Mouse (Mus musculus) CH12.LX (cell line): Measurements from ENCODE around the gene Ikzf4. TPM values are rescaled to one million over a fixed set of nuclear protein-coding genes. Genes with fewer than 3 reads are reported as not detected.

Source experiments
- DNase-seq: peaks from one replicate; pipeline ENCODE4 v3.0.0-alpha.2; 2013; ENCODE audit errors: extremely low read depth
- H3K27ac ChIP-seq: 2 replicates; pipeline ENCODE4 v1.5.1; 2012; ENCODE audit warnings: low read depth, mild to moderate bottlenecking, control low read depth, moderate library complexity; ENCODE audit not compliant: insufficient read depth
- H3K27me3 ChIP-seq: replicated peaks from 2 replicates; pipeline ENCODE3; 2012; ENCODE audit warnings: inconsistent platforms
- H3K36me3 ChIP-seq, 2 experiments: replicated peaks in 1 of 2; 2 replicates each; pipeline versions ENCODE3 to v1.6.1; 2012; ENCODE audit warnings: inconsistent platforms in 1 of 2, low read length in 1 of 2, mild to moderate bottlenecking in 1 of 2, mixed read lengths in 1 of 2, moderate library complexity in 1 of 2; ENCODE audit not compliant: control insufficient read depth in 1 of 2, insufficient read depth in 1 of 2
- H3K4me1 ChIP-seq, 2 experiments: 2 replicates each; pipeline ENCODE4 v1.6.1; 2012; ENCODE audit warnings: inconsistent platforms in 1 of 2, moderate library complexity in 1 of 2; ENCODE audit not compliant: insufficient read depth in 2 of 2, control insufficient read depth in 1 of 2
- H3K4me2 ChIP-seq: 2 replicates; pipeline ENCODE4 v1.6.1; 2012; ENCODE audit warnings: low read depth, mild to moderate bottlenecking, control low read depth; ENCODE audit not compliant: poor library complexity, insufficient read depth, severe bottlenecking
- H3K4me3 ChIP-seq, 3 experiments: fragments of 150-350 bp in 1 of 3; sonication (generic) in 1 of 3; replicated peaks in 1 of 3; 2 replicates each; pipeline versions ENCODE3 to v1.5.1; 2011 to 2012; ENCODE audit warnings: low read depth in 2 of 3, low read length in 2 of 3, mild to moderate bottlenecking in 2 of 3, moderate library complexity in 2 of 3, control low read depth in 1 of 3, improper control_type of control experiment in 1 of 3, inconsistent platforms in 1 of 3, mixed read lengths in 1 of 3; ENCODE audit not compliant: poor library complexity in 1 of 3
- H3K79me2 ChIP-seq: replicated peaks from 2 replicates; pipeline ENCODE4 v1.6.1; 2012; ENCODE audit warnings: mild to moderate bottlenecking, moderate library complexity; ENCODE audit not compliant: control insufficient read depth, poor library complexity, insufficient read depth, severe bottlenecking; ENCODE audit errors: extremely low read depth
- H3K9ac ChIP-seq: 2 replicates; pipeline ENCODE4 v1.6.1; 2012; ENCODE audit warnings: low read depth, mild to moderate bottlenecking, control low read depth, moderate library complexity; ENCODE audit not compliant: insufficient read depth
- H3K9me3 ChIP-seq: replicated peaks from 2 replicates; pipeline ENCODE3; 2012; ENCODE audit warnings: low read length, inconsistent platforms, mixed read lengths
- BHLHE40 ChIP-seq: IDR thresholded peaks from 2 replicates; pipeline ENCODE4 v1.6.1; 2011; ENCODE audit warnings: mild to moderate bottlenecking, low read depth, low read length, improper control_type of control experiment
- CHD1 ChIP-seq: IDR thresholded peaks from 2 replicates; pipeline ENCODE4 v1.6.1; 2012; ENCODE audit warnings: low read depth, low read length, improper control_type of control experiment, inconsistent platforms
- CHD2 ChIP-seq: IDR thresholded peaks from 2 replicates; pipeline ENCODE4 v1.6.1; 2011; ENCODE audit warnings: low read length, improper control_type of control experiment
- CTCF ChIP-seq, 2 experiments: IDR thresholded peaks in 1 of 2; conservative IDR thresholded peaks in 1 of 2; 2 replicates each; pipeline ENCODE4 v1.5.1; 2011 to 2012; ENCODE audit warnings: low read depth in 2 of 2, low read length in 2 of 2, improper control_type of control experiment in 1 of 2, inconsistent platforms in 1 of 2, mild to moderate bottlenecking in 1 of 2, moderate library complexity in 1 of 2
- E2F4 ChIP-seq: IDR thresholded peaks from 2 replicates; pipeline ENCODE4 v1.6.1; 2011; ENCODE audit warnings: low read depth, low read length, improper control_type of control experiment; ENCODE audit not compliant: insufficient replicate concordance
- ELF1 ChIP-seq: IDR thresholded peaks from 2 replicates; pipeline ENCODE4 v1.6.1; 2014; ENCODE audit warnings: low read depth, mild to moderate bottlenecking, inconsistent platforms, low read length, improper control_type of control experiment
- EP300 ChIP-seq: IDR thresholded peaks from 2 replicates; pipeline ENCODE4 v1.6.1; 2011; ENCODE audit warnings: low read length, improper control_type of control experiment
- ETS1 ChIP-seq: conservative IDR thresholded peaks from 2 replicates; pipeline ENCODE4 v1.6.1; 2012; ENCODE audit warnings: low read depth, mild to moderate bottlenecking, inconsistent platforms, low read length, improper control_type of control experiment, moderate library complexity
- GABPA ChIP-seq: IDR thresholded peaks from 2 replicates; pipeline ENCODE4 v1.6.1; 2012; ENCODE audit warnings: low read depth, low read length, improper control_type of control experiment, inconsistent platforms; ENCODE audit not compliant: insufficient replicate concordance
- HCFC1 ChIP-seq: IDR thresholded peaks from 2 replicates; pipeline ENCODE4 v1.6.1; 2012; ENCODE audit warnings: low read depth, mild to moderate bottlenecking, inconsistent platforms, low read length, improper control_type of control experiment
- IRF4 ChIP-seq: IDR thresholded peaks from 2 replicates; pipeline ENCODE4 v1.6.1; 2014; ENCODE audit warnings: low read depth, mild to moderate bottlenecking, inconsistent platforms, low read length, improper control_type of control experiment
- JUN ChIP-seq: IDR thresholded peaks from 2 replicates; pipeline ENCODE4 v1.6.1; 2011; ENCODE audit warnings: low read depth, mild to moderate bottlenecking, low read length, improper control_type of control experiment, moderate library complexity; ENCODE audit not compliant: insufficient read depth
- JUND ChIP-seq: conservative IDR thresholded peaks from 2 replicates; pipeline ENCODE4 v1.6.1; 2011; ENCODE audit warnings: low read depth, low read length, improper control_type of control experiment
- KAT2A ChIP-seq: IDR thresholded peaks from 2 replicates; pipeline ENCODE4 v1.6.1; 2012; ENCODE audit warnings: low read length, improper control_type of control experiment, inconsistent platforms; ENCODE audit not compliant: insufficient replicate concordance
- MAFK ChIP-seq: IDR thresholded peaks from 2 replicates; pipeline ENCODE4 v1.6.1; 2011; ENCODE audit warnings: low read length, improper control_type of control experiment; ENCODE audit not compliant: insufficient replicate concordance
- MAX ChIP-seq: IDR thresholded peaks from 2 replicates; pipeline ENCODE4 v1.6.1; 2011; ENCODE audit warnings: low read length, improper control_type of control experiment
- MAZ ChIP-seq: IDR thresholded peaks from 2 replicates; pipeline ENCODE4 v1.6.1; 2012; ENCODE audit warnings: low read depth, mild to moderate bottlenecking, inconsistent platforms, low read length, improper control_type of control experiment, moderate library complexity
- MEF2A ChIP-seq: IDR thresholded peaks from 2 replicates; pipeline ENCODE4 v1.6.1; 2014; ENCODE audit warnings: low read depth, mild to moderate bottlenecking, inconsistent platforms, low read length, improper control_type of control experiment, borderline replicate concordance
- MXI1 ChIP-seq: IDR thresholded peaks from 2 replicates; pipeline ENCODE4 v1.6.1; 2011; ENCODE audit warnings: mild to moderate bottlenecking, low read depth, low read length, improper control_type of control experiment
- MYC ChIP-seq: IDR thresholded peaks from 2 replicates; pipeline ENCODE4 v1.6.1; 2011; ENCODE audit warnings: low read depth, mild to moderate bottlenecking, improper control_type of control experiment, low read length
- NELFE ChIP-seq: IDR thresholded peaks from 2 replicates; pipeline ENCODE4 v1.6.1; 2011; ENCODE audit warnings: low read depth, low read length, improper control_type of control experiment
- NRF1 ChIP-seq: IDR thresholded peaks from 2 replicates; pipeline ENCODE4 v1.6.1; 2014; ENCODE audit warnings: low read depth, mild to moderate bottlenecking, inconsistent platforms, low read length, improper control_type of control experiment, moderate library complexity
- PAX5 ChIP-seq: IDR thresholded peaks from 2 replicates; pipeline ENCODE4 v1.6.1; 2012; ENCODE audit warnings: low read length, inconsistent platforms, mixed read lengths
- POLR2A ChIP-seq: IDR thresholded peaks from 2 replicates; pipeline ENCODE4 v1.6.1; 2011; ENCODE audit warnings: low read depth, mild to moderate bottlenecking, improper control_type of control experiment, low read length
- POLR2AphosphoS2 ChIP-seq: IDR thresholded peaks from 2 replicates; pipeline ENCODE4 v1.6.1; 2011; ENCODE audit warnings: low read depth, low read length, improper control_type of control experiment
- RAD21 ChIP-seq: IDR thresholded peaks from 2 replicates; pipeline ENCODE4 v1.6.1; 2011; ENCODE audit warnings: low read depth, mild to moderate bottlenecking, low read length, improper control_type of control experiment, moderate library complexity
- RCOR1 ChIP-seq: conservative IDR thresholded peaks from 2 replicates; pipeline ENCODE4 v1.6.1; 2012; ENCODE audit warnings: low read depth, mild to moderate bottlenecking, inconsistent platforms, low read length, improper control_type of control experiment
- SIN3A ChIP-seq: IDR thresholded peaks from 2 replicates; pipeline ENCODE4 v1.6.1; 2012; ENCODE audit warnings: low read length, improper control_type of control experiment, inconsistent platforms
- SMC3 ChIP-seq: IDR thresholded peaks from 2 replicates; pipeline ENCODE4 v1.6.1; 2011; ENCODE audit warnings: low read depth, low read length, improper control_type of control experiment
- TBP ChIP-seq: conservative IDR thresholded peaks from 2 replicates; pipeline ENCODE4 v1.6.1; 2011; ENCODE audit warnings: low read depth, low read length, improper control_type of control experiment
- TCF12 ChIP-seq: IDR thresholded peaks from 2 replicates; pipeline ENCODE4 v1.6.1; 2014; ENCODE audit warnings: low read depth, mild to moderate bottlenecking, inconsistent platforms, low read length, improper control_type of control experiment
- UBTF ChIP-seq: IDR thresholded peaks from 2 replicates; pipeline ENCODE4 v1.6.1; 2012; ENCODE audit warnings: low read depth, mild to moderate bottlenecking, inconsistent platforms, low read length, improper control_type of control experiment, moderate library complexity
- USF1 ChIP-seq: IDR thresholded peaks from 2 replicates; pipeline ENCODE4 v1.6.1; 2014; ENCODE audit warnings: low read depth, mild to moderate bottlenecking, inconsistent platforms, low read length, improper control_type of control experiment
- USF2 ChIP-seq: conservative IDR thresholded peaks from 2 replicates; pipeline ENCODE4 v1.6.1; 2011; ENCODE audit warnings: low read depth, low read length, improper control_type of control experiment
- ZC3H11A ChIP-seq: IDR thresholded peaks from 2 replicates; pipeline ENCODE4 v1.6.1; 2012; ENCODE audit warnings: low read depth, mild to moderate bottlenecking, inconsistent platforms, low read length, improper control_type of control experiment
- ZKSCAN1 ChIP-seq: IDR thresholded peaks from 2 replicates; pipeline ENCODE4 v1.6.1; 2012; ENCODE audit warnings: low read depth, inconsistent platforms, low read length, improper control_type of control experiment, borderline replicate concordance
- ZMIZ1 ChIP-seq: IDR thresholded peaks from 2 replicates; pipeline ENCODE4 v1.6.1; 2012; ENCODE audit warnings: low read depth, mild to moderate bottlenecking, inconsistent platforms, low read length, improper control_type of control experiment
- ZNF384 ChIP-seq: IDR thresholded peaks from 2 replicates; pipeline ENCODE4 v1.6.1; 2012; ENCODE audit warnings: low read depth, low read length, improper control_type of control experiment, inconsistent platforms
- dilution Hi-C: fragments of 300-500 bp; cut with MboI; formaldehyde crosslinking; loops from 2 replicates; pipeline ENCODE4 v1.14.3; 2020; ENCODE audit warnings: low sequenced_read_pairs; ENCODE audit not compliant: extremely low pct_unique_long_range_greater_than_20kb, extremely low pct_ligation_motif_present
- in situ Hi-C: fragments of 300-500 bp; cut with MboI; formaldehyde crosslinking; loops from 3 replicates; pipeline ENCODE4 v1.14.3; 2019; ENCODE audit warnings: low sequenced_read_pairs, low pct_ligation_motif_present, low pct_unique_long_range_greater_than_20kb, mixed read lengths
- polyA plus RNA-seq: library from polyadenylated mRNA; unstranded; fragments of >175 nt; gene quantifications from 2 replicates; pipeline ENCODE4 v1.2.1, GENCODE M21; 2012; ENCODE audit warnings: low read depth; ENCODE audit not compliant: insufficient read length
- total RNA-seq, 2 experiments: library from RNA; depleted of rRNA; stranded (reverse); fragments of 300-350 nt in 1 of 2; fragments of >200 nt in 1 of 2; gene quantifications; 2 replicates each; pipeline ENCODE4 v1.2.3; 2012 to 2014

Gene Ikzf4
- total and polyA plus RNA-seq, 3 experiments: 0.08 to 1.5 (median 0.09) TPM

DNA sequence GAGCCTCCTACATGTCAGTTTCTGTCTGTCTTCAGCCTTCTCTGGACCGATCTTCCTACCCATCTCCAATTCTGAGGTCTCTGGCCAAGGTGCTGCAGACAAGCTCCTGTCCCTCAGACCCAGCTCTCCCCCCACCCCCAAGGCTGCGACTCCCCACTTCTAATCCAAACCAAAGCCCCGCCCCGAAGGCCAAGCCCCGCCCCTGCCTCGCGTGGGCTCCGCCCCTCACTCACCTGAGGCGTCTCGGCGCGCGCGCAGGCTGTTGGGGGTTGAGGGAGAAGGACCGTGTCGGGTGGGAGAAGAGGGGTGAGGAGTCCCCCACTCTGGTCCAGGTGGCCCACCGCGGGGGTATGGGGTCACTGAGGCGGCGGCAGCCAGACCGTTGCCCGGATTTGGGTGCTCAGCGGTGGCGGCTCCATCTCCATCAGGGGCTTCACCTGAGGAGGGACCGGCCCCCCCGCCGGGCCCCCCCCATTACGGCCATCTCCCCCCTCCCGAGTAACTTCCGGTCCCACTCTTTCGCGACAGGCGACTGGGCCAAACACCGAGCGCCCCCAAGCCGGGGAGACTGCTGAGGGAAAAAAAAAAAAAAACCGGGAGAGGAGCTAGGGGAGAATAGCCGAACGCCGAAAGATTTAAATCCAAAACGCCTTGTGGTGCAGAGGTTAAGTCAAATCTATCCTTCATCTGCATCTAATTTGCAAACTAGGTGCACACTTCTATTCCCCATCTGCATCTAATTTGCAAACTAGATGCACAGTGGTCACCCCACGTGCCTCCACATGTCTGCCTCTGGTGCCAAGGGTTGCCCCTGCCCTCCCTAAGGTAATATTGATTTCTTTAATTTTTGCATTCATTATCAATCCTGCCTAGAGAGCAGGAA lies 23.2 kb upstream of the Ikzf4 start:
- peaks cover 4% of the 10 kb centered on the region for H3K27me3 ChIP-seq
- no peaks in the 10 kb centered on the region for H3K9me3 ChIP-seq
- H3K4me3 ChIP-seq: peak overlapping the region; percentile 51 to 84 (median 63)
- peak overlapping the region; percentile 75 for H3K9ac ChIP-seq
- peak overlapping the region; percentile 68; the same call in 1 of the 2 replicates for H3K27ac ChIP-seq
- H3K36me3 ChIP-seq: peaks cover 0 to 15% of the 10 kb centered on the region in 2 experiments
- no peaks in the 10 kb centered on the region for H3K79me2 ChIP-seq
- H3K4me1 ChIP-seq: peaks cover 17 to 46% of the 10 kb centered on the region in 2 experiments
- dilution Hi-C loops: no loop called here
- H3K4me2 ChIP-seq: peak overlapping the region; percentile 60
- DNase-seq: peak; percentile 87
- TF ChIP-seq MAFK (peak; percentile 25; the same call in 1 of the 2 replicates), ZMIZ1 (no peak), EP300 (peak; percentile 73), ELF1 (peak; percentile 46; the same call in 1 of the 2 replicates), USF1 (peak; percentile 47), PAX5 (no peak), POLR2A (no peak), TBP (0 out of 2 replicates have a peak, but pooled peaks have one; percentile 45), E2F4 (no peak), POLR2AphosphoS2 (no peak), MXI1 (peak; percentile 60; the same call in 1 of the 2 replicates), KAT2A (no peak), ZKSCAN1 (no peak), ZNF384 (peak; percentile 99), NRF1 (peak; percentile 69), MAZ (peak; percentile 79), IRF4 (peak; percentile 79; the same call in 1 of the 2 replicates), CTCF (conservative IDR thresholded peaks at IDR 0.05 in 1 of 2, IDR thresholded peaks at IDR 0.05 in 1 of 2; ENCODE audit: low read depth in 2 of 2, low read length in 2 of 2) (no peak), SIN3A (peak; percentile 64), NELFE (no peak), TCF12 (peak; percentile 50; the same call in 1 of the 2 replicates), JUND (peak; percentile 67; the same call in 1 of the 2 replicates), GABPA (no peak), RAD21 (no peak), ETS1 (peak; percentile 89), CHD2 (no peak), USF2 (0 out of 2 replicates have a peak, but pooled peaks have one; percentile 27), SMC3 (no peak), MEF2A (peak; percentile 80; the same call in 1 of the 2 replicates), ZC3H11A (no peak), JUN (peak; percentile 35), MYC (peak; percentile 93), BHLHE40 (peak; percentile 100), UBTF (no peak), CHD1 (no peak), MAX (peak; percentile 87), HCFC1 (peak; percentile 72), RCOR1 (peak; percentile 85; the same call in 1 of the 2 replicates)
- TF ChIP-seq, all 38 proteins: peak for 22
- in situ Hi-C loops: no loop called here
